Mouse (Mus musculus) left cerebral cortex, postnatal 25 days (tissue): ENCODE data around the gene Rnf43. TPM values are rescaled to one million over a fixed set of nuclear protein-coding genes. Genes with fewer than 3 reads are reported as not detected.
A peak's percentile ranks its signal among the peaks of the same experiment; 100 is the strongest.

ENCODE experiments used
- DNase-seq, 2 experiments: peaks; one replicate each; pipeline ENCODE4 v3.0.0; 2022; ENCODE audit warnings: low spot score in 2 of 2, mixed read lengths in 1 of 2
- intact Hi-C: fragments of 180-260 bp; cut with DNase I; formaldehyde crosslinking; loops from one replicate; pipeline ENCODE4 v1.15.1; 2025
- total RNA-seq, 2 experiments: library from RNA; stranded (reverse); gene quantifications; 2 replicates each; pipeline ENCODE4 v1.2.3; 2021

The Rnf43 gene
- total RNA-seq, 2 experiments from 2014 or later = 1.9 to 2.7 TPM

DNA sequence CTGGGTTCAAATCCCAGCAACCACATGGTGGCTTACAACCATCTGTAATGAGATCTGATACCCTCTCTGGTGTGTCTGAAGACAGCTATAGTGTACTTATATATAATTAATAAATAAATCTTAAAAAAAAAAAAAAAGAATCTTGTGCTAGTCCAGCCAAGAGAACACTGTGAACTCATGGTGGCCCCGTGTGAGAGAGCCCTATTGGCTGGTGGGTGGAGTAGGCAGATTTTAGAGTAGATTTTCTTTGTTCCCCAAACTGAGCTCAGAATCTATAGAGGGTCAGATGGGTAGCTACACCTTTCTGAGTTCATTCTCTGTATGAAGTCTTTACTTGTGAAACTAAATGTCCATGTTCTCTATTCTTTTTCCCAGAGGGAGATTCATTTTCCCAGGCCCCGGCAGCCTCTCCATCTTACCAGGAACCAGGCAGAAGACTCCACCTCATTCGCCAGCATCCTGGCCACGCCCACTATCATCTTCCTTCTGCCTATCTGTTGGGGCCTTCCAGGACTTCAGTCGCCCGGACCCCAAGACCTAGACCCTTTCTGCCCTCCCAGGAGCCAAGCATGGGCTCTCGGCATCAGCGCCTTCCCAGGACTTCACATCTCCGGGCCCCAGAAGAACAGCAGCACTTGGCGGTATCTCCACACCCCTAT lies 68.3 kb downstream of the Rnf43 start:
- intact Hi-C loops = no loop called here
- DNase-seq = no peak

DNA sequence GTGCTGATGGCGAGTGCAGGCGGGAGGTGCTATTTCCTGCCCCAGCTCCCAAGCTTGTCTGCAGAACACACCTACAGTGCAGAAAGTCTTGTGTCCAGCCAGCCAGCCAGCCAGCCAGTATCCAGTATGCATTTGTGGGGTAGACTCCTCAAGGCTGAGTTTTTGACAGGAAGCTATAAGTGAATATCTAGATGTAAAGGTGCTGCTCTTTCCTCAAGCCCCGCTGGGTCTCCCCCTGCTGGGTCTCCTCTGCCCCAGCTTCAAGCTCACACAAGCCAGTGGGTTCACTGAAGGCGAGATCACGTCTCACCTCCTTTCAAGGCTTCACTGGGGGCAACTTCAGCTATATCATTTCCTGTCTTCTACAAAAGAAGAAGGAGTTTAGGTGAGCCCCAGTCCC lies 71.8 kb downstream of the Rnf43 start:
- intact Hi-C loops = no loop called here
- DNase-seq = no peak

DNA sequence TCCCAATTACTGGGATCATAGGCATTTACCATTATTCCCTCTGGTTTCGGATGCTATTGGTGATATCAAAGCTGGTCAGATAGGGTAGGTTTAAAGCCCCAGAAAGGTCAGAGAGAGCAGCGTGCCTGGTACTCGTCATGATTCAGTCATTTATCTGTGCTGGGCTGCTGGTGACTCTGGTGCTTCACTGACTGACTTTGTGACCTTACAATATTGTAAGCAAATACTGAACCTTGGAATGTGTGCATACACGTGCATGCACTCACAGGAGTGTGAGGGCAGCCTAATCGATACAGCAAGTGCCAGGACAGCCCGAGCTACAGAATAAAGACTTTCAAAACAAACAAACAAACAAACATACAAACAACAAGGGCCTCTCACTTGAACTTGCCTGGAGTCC lies 73.2 kb downstream of the Rnf43 start:
- intact Hi-C loops = loop anchor here (2.0 kb wide), 1 partner anchor 27 kb away; no protein-coding TSS in a partner anchor
- DNase-seq = no peak

DNA sequence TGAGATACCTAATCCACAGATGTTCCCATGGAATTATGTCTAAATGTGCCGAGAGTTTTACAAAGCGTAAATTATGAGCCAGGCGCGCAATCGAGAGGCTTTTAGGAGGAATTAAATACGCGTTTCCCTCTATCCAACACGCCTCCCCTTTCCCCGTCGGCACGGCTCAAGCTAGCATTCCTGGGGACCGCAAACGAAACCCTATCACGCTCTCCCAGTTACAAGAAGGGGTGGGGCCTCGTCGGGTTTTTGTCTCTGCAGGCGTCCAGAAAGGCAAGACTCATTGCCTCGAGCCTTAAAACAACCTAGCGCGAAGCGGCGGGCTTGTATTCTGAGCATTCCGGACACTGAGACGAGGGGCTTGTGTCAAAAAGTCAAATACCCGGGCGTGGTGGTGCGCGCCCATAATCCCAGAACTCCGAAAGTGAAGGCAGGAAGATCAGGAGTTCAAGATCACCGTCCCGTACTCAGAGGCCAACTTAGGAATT lies 74.2 kb downstream of the Rnf43 start:
- intact Hi-C loops = loop anchor here (1.0 to 2.0 kb wide), 2 partner anchors 26 to 74 kb away; partner anchors contain the start of gene Rnf43

DNA sequence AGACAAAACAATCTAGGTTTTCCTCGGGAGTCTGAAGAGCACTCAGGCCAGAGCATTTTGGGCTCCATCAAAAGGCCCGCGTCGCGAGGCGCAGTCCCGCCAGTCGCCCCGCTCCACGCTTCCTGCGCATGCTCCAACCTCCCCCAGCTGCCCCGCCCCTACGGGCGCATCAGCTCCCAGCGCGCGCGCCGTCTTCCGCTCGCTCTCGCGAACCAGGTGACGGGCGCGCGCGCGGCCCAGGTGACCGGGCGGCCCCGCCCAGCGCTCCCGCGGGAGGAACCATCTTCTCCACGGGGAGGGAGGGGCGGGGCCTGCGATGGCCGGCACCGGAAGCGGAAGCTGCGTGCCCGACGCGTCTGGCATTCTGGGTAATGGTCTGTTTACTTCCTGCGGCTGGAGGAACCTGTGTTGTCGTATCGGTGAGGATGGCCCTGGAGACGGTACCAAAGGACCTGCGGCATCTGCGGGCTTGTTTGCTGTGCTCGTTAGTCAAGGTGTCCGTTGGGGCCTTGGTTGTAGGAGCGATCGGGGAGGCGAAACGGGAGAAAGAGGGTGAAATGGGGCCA lies 74.7 kb downstream of the Rnf43 start, which contains the start of gene Supt4a:
Gene Supt4a, plus strand, starts transcription at position 378 of the 566 bp plus-strand sequence.
- DNase-seq = peak; percentile 93 to 95
- intact Hi-C loops = loop anchor here (1.0 to 2.0 kb wide), 2 partner anchors 26 to 75 kb away; partner anchors contain the start of gene Rnf43

More for the DNA sequence above, 74.2 kb downstream of the Rnf43 start:
- peak in 1 of 2 experiments; percentile 48 for DNase-seq

DNA sequence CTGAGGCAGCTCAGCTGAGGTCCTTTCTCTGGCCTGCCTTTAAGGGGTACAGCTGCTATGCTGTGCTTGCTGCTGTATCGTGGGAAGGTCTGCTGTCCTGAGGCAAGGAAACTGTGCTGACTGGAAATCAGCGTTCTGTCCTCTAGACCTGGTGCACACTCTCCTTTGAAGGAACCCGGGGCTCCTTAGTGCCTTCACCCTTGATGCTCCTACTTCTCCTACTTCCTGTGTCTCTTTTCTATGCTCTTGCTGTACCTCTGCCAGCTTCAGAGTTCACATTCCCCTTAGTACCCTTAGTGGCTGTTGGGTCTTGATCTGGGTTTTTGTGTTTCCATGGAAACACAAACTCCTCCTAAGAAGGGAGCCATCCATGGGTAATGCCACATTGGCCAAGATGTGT lies 81.2 kb downstream of the Rnf43 start:
- intact Hi-C loops = no loop called here
- DNase-seq = no peak

DNA sequence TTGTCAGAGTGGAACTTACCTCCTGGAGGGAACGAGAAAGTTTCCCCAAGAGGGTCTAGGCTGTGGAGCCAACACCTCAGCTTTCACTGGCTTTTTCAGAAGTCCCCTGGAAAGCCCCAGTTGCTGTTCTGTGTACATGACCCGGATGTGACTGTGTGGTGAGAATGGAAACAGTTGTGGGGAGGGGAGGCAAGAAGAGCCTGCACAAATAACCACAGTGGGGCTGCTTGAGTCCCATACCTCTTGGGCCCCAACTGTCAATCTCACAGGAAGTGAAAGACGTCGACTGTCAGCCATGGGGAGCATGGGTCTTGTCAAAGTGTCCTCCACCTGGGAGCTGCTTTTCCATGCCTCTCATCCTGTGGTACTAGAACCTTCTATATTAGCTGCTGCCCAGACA lies 82.4 kb downstream of the Rnf43 start:
- intact Hi-C loops = no loop called here
- DNase-seq = no peak

DNA sequence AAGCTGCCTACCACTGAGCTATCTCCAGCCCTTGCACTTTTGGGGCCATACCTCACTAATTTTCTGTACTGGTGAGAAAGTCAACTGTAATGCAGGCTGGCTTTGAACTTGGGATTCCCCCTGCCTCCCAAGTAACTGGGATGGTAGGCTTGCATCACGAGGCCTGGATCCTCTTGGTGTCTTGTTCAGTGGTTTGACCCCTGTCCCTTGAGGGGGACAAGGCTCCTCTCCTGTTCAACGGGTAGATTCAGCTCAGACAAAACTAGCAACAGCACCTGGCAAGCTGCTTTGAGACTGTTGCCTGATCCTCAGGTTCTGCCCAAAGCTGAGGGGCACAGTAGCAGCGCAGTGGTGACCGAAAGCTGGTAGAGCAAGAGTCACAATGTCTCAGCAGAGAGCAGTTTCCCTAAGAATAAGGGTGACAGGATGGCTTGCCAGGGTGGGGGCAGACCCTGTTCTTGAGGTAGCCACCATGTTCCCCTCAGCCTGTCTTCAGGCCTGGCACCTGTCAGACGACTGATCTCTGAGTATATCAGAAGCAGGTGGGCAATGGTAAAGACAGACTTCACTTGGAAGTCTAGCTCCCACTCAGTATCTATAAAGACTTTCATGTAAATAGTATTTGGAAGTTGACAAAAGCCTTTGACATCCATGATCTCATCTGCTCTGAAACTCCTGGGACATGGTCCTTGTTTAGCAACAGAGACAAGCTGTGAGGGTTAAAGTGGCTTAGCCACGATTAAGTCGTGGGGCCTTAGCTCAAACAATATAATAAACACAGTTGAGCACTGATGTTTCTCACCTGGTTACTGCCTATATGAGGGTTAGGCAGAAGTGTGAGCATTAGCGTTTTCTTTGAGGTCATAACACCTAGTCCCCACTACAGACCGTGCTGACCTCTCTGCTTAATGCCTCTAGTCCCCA lies 83.4 kb downstream of the Rnf43 start:
- intact Hi-C loops = no loop called here

DNA sequence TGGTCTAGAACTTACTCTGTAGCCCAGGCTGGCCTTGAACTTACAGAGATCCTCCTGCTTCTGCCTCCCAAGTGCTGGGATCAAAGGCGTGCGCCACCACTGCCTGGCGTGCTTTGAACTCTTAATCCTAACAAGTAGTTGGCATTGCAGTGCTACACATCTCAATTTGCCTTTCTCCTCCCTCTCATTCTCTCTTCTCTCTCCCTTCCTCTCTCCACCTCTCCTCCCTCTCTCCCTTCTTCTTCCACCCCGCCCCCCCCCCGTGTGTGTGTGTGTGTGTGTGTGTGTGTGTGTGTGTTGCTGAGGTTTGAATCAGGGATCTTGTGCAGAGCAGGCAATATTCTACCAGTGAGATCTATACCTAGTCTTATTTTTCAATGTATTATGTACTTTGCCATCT lies 84.8 kb downstream of the Rnf43 start:
- DNase-seq = no peak
- intact Hi-C loops = no loop called here

More for the DNA sequence above, 83.4 kb downstream of the Rnf43 start:
- DNase-seq = no peak

DNA sequence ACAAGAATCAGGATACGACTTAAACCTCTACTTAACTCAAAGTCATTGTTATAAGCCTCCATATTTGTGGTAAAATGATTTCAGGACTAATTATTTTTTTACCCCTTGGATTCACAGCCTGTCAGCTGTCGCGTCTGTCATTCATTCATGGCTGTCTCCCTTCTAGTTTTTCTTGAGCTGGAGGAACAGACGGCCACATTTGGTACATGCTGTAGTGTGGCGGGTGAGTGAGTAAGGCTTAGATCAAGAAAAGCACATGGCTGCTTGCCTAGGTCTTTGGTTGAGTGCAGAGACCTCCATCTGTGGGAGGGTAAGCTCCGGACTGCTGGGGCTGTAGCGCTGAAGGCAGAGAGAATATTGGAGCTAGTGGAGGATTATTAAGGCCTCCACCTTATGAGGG lies 85.2 kb downstream of the Rnf43 start:
- DNase-seq = no peak
- intact Hi-C loops = no loop called here

DNA sequence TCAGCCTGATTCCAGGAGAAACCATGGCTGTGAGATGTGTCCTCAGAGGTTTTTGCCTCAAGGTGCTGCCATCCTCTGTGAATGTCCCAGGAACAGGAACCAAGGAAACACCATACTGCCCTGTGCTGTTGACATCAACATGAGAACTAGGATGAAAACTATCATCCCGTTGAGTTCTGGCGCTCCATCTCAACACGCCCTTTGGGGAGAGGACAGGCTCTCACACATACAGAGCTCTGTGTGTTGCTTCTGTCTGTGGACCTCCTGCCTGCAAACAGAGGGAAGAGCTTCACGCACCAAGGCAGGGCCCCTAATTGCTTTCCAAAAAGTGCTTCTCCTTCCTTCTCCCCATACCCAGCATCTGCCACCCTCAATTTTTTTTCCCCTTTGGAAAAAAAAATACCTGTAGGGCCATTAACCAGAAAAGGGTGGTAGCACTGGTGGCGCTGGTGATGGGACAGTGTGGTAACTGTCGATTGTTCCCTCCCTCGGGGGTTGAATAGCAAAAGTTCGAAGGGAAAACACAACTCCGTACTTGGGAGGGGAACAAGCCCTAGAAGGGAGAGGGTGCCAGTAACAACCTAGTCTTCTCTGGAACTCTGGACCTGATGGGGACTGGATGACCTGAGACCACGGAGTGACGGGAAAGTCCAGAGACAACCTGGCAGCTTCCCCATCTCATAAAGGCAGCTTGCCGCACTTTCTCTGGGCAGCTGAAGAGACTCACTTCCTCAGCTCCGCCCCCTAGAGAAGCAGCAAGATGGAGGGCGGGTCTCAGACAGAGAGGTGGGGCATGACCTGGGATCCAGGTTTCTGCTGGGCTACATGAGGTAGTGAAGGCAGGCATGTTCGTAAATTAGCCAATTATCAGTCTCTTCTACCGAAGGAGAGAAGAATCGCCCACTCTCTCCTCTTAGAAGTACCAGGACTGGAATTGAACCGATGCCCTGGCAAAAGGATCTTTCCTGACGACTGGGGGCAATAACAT lies 85.9 kb downstream of the Rnf43 start:
- no peak for DNase-seq

DNA sequence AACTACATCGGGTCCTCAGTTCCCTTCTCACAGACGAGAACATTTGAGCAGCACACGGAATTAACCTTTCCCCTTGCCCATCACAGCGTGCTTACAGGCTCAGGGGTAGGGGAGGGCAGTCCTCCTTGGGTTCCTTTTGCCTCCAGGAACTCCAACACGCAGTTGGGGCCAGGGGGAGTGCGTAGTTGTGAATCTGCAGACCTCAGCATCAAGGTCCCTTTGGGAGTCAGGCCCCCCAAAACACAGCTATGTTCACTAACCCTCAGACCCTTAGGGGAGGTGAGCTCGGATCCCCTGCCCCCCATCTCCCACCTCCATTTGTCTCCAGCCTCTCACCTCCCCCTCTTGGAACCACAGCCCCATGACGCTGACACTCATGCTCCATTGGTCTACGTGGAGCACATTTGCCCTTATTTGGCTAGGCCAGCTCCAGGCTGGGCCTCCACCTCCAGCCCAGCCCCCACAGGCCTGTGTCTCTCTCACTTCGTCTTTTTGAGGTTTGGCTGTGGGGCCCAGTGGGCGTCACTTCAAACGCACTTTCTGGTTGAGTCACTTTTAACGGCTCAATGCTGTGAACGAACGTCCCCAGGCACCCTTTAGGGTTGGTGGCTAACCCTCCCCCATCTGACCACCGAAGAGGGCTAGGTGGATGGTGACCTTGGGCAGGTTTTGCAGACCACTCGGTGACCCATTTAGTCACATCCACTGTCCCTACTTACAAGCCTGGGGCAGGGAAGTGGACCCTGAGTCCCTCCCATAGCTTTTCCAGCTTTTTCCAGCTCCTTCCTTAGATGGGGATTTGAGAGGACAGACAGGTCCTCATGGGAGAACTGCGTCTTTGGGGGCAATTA lies 86.9 kb downstream of the Rnf43 start:
- DNase-seq = peak; percentile 35 to 75
- intact Hi-C loops = loop anchor here (10.0 kb wide), 1 partner anchor 535 kb away; no protein-coding TSS in a partner anchor

More for the DNA sequence above, 85.9 kb downstream of the Rnf43 start:
- intact Hi-C loops = no loop called here

DNA sequence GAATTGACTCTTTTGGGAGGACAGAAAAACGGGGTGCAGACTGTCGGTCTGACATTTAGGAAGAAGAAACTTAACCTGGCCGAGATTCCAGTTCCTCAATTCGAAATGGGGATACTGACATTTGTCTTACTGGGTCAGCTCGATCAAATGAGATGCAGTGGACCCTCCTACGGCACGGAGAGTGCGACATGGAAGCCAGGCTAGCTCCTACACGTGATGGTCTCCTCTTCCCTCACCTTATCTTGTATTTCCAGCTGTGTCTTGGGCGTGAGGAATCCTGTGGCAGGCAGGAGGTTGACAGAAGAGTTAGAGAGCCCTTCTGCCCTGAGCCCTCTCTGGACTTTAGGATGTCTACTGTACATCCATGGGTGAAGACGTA lies 87.5 kb downstream of the Rnf43 start:
- DNase-seq = no peak
- intact Hi-C loops = loop anchor here (10.0 kb wide), 1 partner anchor 535 kb away; no protein-coding TSS in a partner anchor

DNA sequence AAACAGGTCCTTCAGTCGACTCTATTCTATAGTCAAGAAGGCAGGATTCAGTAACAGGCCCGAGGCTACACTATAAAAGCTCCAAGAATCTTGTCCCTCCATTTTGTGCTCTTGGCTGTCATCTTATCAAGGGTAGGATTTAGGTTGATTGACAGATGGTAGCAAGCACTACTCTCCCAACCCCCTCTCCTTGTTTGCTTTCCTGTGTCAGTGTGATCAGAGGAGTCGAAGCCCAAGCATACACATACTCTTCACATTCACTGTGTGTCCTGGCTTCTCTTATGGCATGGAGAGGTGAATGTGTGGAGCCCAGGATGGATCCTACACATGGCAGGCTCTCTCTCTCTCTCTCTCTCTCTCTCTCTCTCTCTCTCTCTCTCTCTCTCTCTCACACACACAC lies 88.0 kb downstream of the Rnf43 start:
- no peak for DNase-seq
- intact Hi-C loops = loop anchor here (10.0 kb wide), 1 partner anchor 536 kb away; no protein-coding TSS in a partner anchor

DNA sequence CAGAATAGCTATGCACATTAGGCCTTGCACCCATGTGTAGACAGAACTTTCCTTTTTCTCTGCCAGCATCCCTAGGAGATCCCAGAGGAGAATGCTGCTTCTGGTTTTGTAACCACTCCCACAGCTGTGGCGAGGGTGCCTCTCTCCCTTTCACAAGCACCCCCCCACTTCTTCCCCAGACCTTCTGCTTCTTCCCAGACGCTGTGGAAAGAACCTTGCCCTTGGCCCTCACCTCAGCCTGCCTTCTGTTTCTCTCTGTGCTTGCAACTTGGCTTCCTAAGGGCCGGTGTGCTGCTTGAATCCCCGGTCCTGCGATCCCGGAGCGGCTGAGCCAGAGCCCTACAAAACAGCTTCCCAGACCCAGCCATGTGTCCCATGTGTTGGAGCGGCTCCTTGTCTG lies 88.5 kb downstream of the Rnf43 start:
- DNase-seq = no peak
- intact Hi-C loops = loop anchor here (10.0 kb wide), 1 partner anchor 536 kb away; no protein-coding TSS in a partner anchor

DNA sequence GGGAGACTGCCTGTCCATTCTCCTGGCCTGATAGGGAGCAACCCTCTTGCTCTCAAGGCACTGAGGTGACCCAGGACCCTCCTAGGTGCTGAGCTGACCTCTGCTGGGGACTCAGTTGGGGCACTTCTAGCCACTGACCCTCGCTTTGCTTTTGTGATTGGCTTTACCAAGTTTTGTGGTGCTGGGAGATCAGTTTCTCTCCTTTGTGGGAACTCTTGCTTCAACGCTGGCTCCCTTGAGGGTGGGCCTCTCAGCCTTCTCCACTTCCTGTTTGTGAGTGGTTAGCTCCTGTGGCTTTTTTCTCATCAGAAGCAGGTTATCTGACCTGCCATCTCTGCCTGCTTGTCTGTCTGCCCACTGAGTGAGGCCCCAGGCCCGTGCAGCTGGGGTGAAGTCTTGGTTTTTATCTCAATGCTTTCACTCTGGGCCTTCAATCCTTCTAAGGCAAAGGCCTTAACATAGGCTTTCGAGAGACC lies 89.0 kb downstream of the Rnf43 start:
- DNase-seq = no peak
- intact Hi-C loops = loop anchor here (10.0 kb wide), 1 partner anchor 537 kb away; no protein-coding TSS in a partner anchor

DNA sequence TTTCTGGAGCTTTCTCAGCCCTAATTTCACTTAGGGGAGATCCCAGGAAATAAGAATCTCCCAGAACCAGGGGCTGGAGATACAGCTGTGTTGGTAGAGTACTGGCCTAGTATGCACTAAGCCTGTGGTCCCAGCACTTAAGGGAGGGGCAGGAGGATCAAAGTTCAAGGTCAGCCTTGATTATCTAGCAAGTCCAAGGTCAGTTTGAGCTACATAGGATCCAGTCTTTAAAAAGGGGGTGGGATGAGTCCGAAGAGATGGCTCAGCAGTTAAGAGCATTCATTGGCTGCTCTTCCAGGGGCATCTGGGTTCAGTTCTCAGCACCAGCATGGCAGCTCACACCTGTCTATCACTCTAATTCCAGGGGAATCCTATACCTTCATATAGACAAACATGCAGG lies 89.8 kb downstream of the Rnf43 start:
- DNase-seq = no peak
- intact Hi-C loops = loop anchor here (10.0 kb wide), 1 partner anchor 538 kb away; no protein-coding TSS in a partner anchor
